Mouse (Mus musculus) midbrain, embryonic 15.5 days (tissue): ENCODE measurements around the gene E130218I03Rik. TPM values are rescaled to one million over a fixed set of nuclear protein-coding genes. Genes with fewer than 3 reads are reported as not detected.

Experiments
- ATAC-seq: fragments of 200-750 bp; cut with Nextera tagmentation; replicated peaks from 2 replicates; pipeline ENCODE4 v1.8.0; 2017; ENCODE audit warnings: moderate TSS enrichment
- H3K27ac ChIP-seq: fragments of 300-500 bp; sonication (generic); 2 replicates; pipeline ENCODE4 v1.5.1; 2015; ENCODE audit warnings: mild to moderate bottlenecking, inconsistent platforms
- H3K27me3 ChIP-seq: fragments of 300-500 bp; sonication (generic); replicated peaks from 2 replicates; pipeline ENCODE4 v1.6.1; 2015; ENCODE audit warnings: inconsistent platforms
- H3K36me3 ChIP-seq: fragments of 300-500 bp; sonication (generic); replicated peaks from 2 replicates; pipeline ENCODE4 v1.6.1; 2015; ENCODE audit warnings: inconsistent platforms
- H3K4me1 ChIP-seq: fragments of 300-500 bp; sonication (generic); 2 replicates; pipeline ENCODE4 v1.6.1; 2015; ENCODE audit warnings: inconsistent platforms
- H3K4me2 ChIP-seq: fragments of 300-500 bp; sonication (generic); 2 replicates; pipeline ENCODE4 v1.6.1; 2015; ENCODE audit warnings: inconsistent platforms, mild to moderate bottlenecking, moderate library complexity
- H3K4me3 ChIP-seq: fragments of 300-500 bp; sonication (generic); 2 replicates; pipeline ENCODE4 v1.5.1; 2015; ENCODE audit warnings: mild to moderate bottlenecking, inconsistent platforms
- H3K9ac ChIP-seq: fragments of 300-500 bp; sonication (generic); 2 replicates; pipeline ENCODE4 v1.6.1; 2015; ENCODE audit warnings: mild to moderate bottlenecking, inconsistent platforms
- H3K9me3 ChIP-seq: fragments of 300-500 bp; sonication (generic); 2 replicates; pipeline ENCODE4 v1.6.1; 2016; ENCODE audit warnings: inconsistent platforms
- WGBS: fragments of 180-500 bp; shearing (Covaris S2); methylation state at CpG from one replicate; pipeline ENCODE4 v1.1.7; 2015; ENCODE audit warnings: mixed read lengths; 5-methylcytosine and 5-hydroxymethylcytosine counted together
- polyA plus RNA-seq: library from polyadenylated mRNA; unstranded; fragments of >200 nt; fragmentation: Nextera tagmentation; extraction: Ambion mirVana; gene quantifications from 2 replicates; pipeline ENCODE4 v1.2.1, GENCODE M21; 2015

The E130218I03Rik gene
- polyA plus RNA-seq, 1 experiment from 2014 or later, result 0.30 TPM

GRCm38 (mm10) chr4:134272731-134273416 lies 29.4 kb downstream of the E130218I03Rik start:
- WGBS, result 30% methylated on average over 13 of the region's 13 CpGs
- Histone ChIP-seq H3K4me3 (no peak overlapping the region), H3K27ac (no peak overlapping the region), H3K9ac (no peak overlapping the region), H3K27me3 (no peaks in the 10 kb centered on the region; the same call in 1 of the 2 replicates), H3K4me2 (no peak overlapping the region), H3K4me1 (no peaks in the 10 kb centered on the region; the same call in 1 of the 2 replicates), H3K9me3 (no peaks in the 10 kb centered on the region), H3K36me3 (peaks cover 15% of the 10 kb centered on the region; the same call in 1 of the 2 replicates)
- no peak for ATAC-seq

- H3K9me3 ChIP-seq, result no peaks in the 10 kb centered on the region
- no peak overlapping the region for H3K9ac ChIP-seq
- H3K4me1 ChIP-seq, result no peaks in the 10 kb centered on the region; the same call in 1 of the 2 replicates
- 7% methylated on average over 14 of the region's 14 CpGs for WGBS
- ATAC-seq, result no peak
- no peak overlapping the region for H3K4me2 ChIP-seq
- peaks cover 19% of the 10 kb centered on the region; the same call in 1 of the 2 replicates for H3K36me3 ChIP-seq
- no peak overlapping the region for H3K27ac ChIP-seq
- no peaks in the 10 kb centered on the region; the same call in 1 of the 2 replicates for H3K27me3 ChIP-seq
- H3K4me3 ChIP-seq, result no peak overlapping the region
Measured at GRCm38 (mm10) chr4:134273417-134274345, 30.2 kb downstream of the E130218I03Rik start.

- ATAC-seq, result no peak
- 89% methylated on average over 2 of the region's 2 CpGs for WGBS
Measured at GRCm38 (mm10) chr4:134284942-134285341, 41.5 kb downstream of the E130218I03Rik start.

GRCm38 (mm10) chr4:134286226-134287167 lies 43.0 kb downstream of the E130218I03Rik start:
- WGBS, result 2% methylated on average over 56 of the region's 59 CpGs

More at GRCm38 (mm10) chr4:134284942-134285341, 41.5 kb downstream of the E130218I03Rik start:
- no peaks in the 10 kb centered on the region for H3K9me3 ChIP-seq
- H3K27me3 ChIP-seq, result no peaks in the 10 kb centered on the region
- no peak overlapping the region for H3K4me2 ChIP-seq
- no peak overlapping the region for H3K27ac ChIP-seq
- H3K4me3 ChIP-seq, result no peak overlapping the region
- H3K4me1 ChIP-seq, result peaks cover 25% of the 10 kb centered on the region
- H3K9ac ChIP-seq, result no peak overlapping the region
- peaks cover 23% of the 10 kb centered on the region for H3K36me3 ChIP-seq

GRCm38 (mm10) chr4:134287168-134287564 lies 43.7 kb downstream of the E130218I03Rik start:
- WGBS, result 0% methylated on average over 40 of the region's 59 CpGs
- no peaks in the 10 kb centered on the region for H3K9me3 ChIP-seq
- peak; percentile 97 for ATAC-seq

More at GRCm38 (mm10) chr4:134286226-134287167, 43.0 kb downstream of the E130218I03Rik start:
- H3K4me1 ChIP-seq, result peaks cover 25% of the 10 kb centered on the region
- no peaks in the 10 kb centered on the region for H3K27me3 ChIP-seq
- H3K4me2 ChIP-seq, result peak overlapping the region; percentile 79
- ATAC-seq, result no peak; the same call in 1 of the 2 replicates
- peak overlapping the region; percentile 100 for H3K27ac ChIP-seq
- H3K9me3 ChIP-seq, result no peaks in the 10 kb centered on the region
- H3K4me3 ChIP-seq, result peak overlapping the region; percentile 99
- H3K36me3 ChIP-seq, result peaks cover 16% of the 10 kb centered on the region
- H3K9ac ChIP-seq, result peak overlapping the region; percentile 99

GRCm38 (mm10) chr4:134287575-134288025 lies 44.1 kb downstream of the E130218I03Rik start, which contains the start of gene Pdik1l:
Gene Pdik1l (minus strand): TSS chr4:134287895.
- H3K27ac ChIP-seq, result peak within 1 kb of the TSS; percentile 100
- peaks cover 27% of the 10 kb centered on the region for H3K4me1 ChIP-seq
- H3K27me3 ChIP-seq, result no peaks in the 10 kb centered on the region
- no peaks in the 10 kb centered on the region for H3K9me3 ChIP-seq
- peak within 1 kb of the TSS; percentile 100 for H3K9ac ChIP-seq
- H3K4me2 ChIP-seq, result peak within 1 kb of the TSS; percentile 79
- peak within 1 kb of the TSS; percentile 99 for H3K4me3 ChIP-seq
- peaks cover 11% of the 10 kb centered on the region for H3K36me3 ChIP-seq
- peak; percentile 84 for ATAC-seq
- under 1% methylated on average over 41 of the region's 43 CpGs for WGBS

More at GRCm38 (mm10) chr4:134287168-134287564, 43.7 kb downstream of the E130218I03Rik start:
- Histone ChIP-seq H3K4me2 (peak overlapping the region; percentile 79), H3K4me3 (peak overlapping the region; percentile 99), H3K4me1 (peaks cover 27% of the 10 kb centered on the region), H3K27ac (peak overlapping the region; percentile 100), H3K9ac (peak overlapping the region; percentile 100), H3K27me3 (no peaks in the 10 kb centered on the region), H3K36me3 (peaks cover 13% of the 10 kb centered on the region)

GRCm38 (mm10) chr4:134288397-134289256 lies 45.2 kb downstream of the E130218I03Rik start:
- 48% methylated on average over 11 of the region's 11 CpGs for whole genome bisulfite sequencing
- Histone ChIP-seq H3K4me3 (peak overlapping the region; percentile 99), H3K9me3 (no peaks in the 10 kb centered on the region), H3K36me3 (0 out of 2 replicates have a peak, but pooled peaks cover 2% of the 10 kb centered on the region), H3K4me2 (peak overlapping the region; percentile 79), H3K4me1 (peaks cover 27% of the 10 kb centered on the region), H3K27ac (peak overlapping the region; percentile 100), H3K27me3 (no peaks in the 10 kb centered on the region), H3K9ac (peak overlapping the region; percentile 100)
- ATAC-seq, result no peak

GRCm38 (mm10) chr4:134292067-134292466 lies 48.6 kb downstream of the E130218I03Rik start:
- H3K4me1 ChIP-seq, result peaks cover 14% of the 10 kb centered on the region
- no peak overlapping the region for H3K4me2 ChIP-seq
- WGBS, result 23% methylated on average over 7 of the region's 7 CpGs
- H3K27ac ChIP-seq, result no peak overlapping the region
- 0 out of 2 replicates have a peak, but pooled peaks cover 3% of the 10 kb centered on the region for H3K9me3 ChIP-seq
- H3K9ac ChIP-seq, result no peak overlapping the region
- no peak for ATAC-seq
- no peaks in the 10 kb centered on the region for H3K27me3 ChIP-seq
- no peaks in the 10 kb centered on the region for H3K36me3 ChIP-seq
- no peak overlapping the region for H3K4me3 ChIP-seq

- ATAC-seq, result no peak
- Histone ChIP-seq H3K27ac (no peak overlapping the region), H3K9ac (no peak overlapping the region), H3K36me3 (no peaks in the 10 kb centered on the region), H3K4me2 (no peak overlapping the region), H3K9me3 (0 out of 2 replicates have a peak, but pooled peaks cover 3% of the 10 kb centered on the region), H3K4me3 (no peak overlapping the region), H3K27me3 (no peaks in the 10 kb centered on the region), H3K4me1 (peaks cover 13% of the 10 kb centered on the region)
- WGBS, result 73% methylated on average over 18 of the region's 18 CpGs
Measured at GRCm38 (mm10) chr4:134293061-134293691, 49.7 kb downstream of the E130218I03Rik start.

- Histone ChIP-seq H3K36me3 (no peaks in the 10 kb centered on the region), H3K4me3 (no peak overlapping the region), H3K9ac (no peak overlapping the region), H3K4me2 (no peak overlapping the region), H3K27me3 (no peaks in the 10 kb centered on the region), H3K9me3 (0 out of 2 replicates have a peak, but pooled peaks cover 3% of the 10 kb centered on the region), H3K27ac (no peak overlapping the region), H3K4me1 (peaks cover 7% of the 10 kb centered on the region)
- ATAC-seq, result no peak
- WGBS, result 76% methylated on average over 9 of the region's 9 CpGs
Measured at GRCm38 (mm10) chr4:134293692-134294163, 50.3 kb downstream of the E130218I03Rik start.
